Mouse (Mus musculus) mouse embryonic stem cell (cell line): ENCODE data around the gene Exosc1.
"Not testable (repeated sequence)": the region's sequence is repeated elsewhere in the genome, so short reads cannot be mapped to it uniquely, and the experiment has no call there.

ENCODE experiments used
- in situ Hi-C, 2 experiments: fragments of 300-500 bp; cut with MboI; formaldehyde crosslinking; loops; 1 replicate in 1 of 2; 3 replicates in 1 of 2; pipeline ENCODE4 v1.14.3; 2019 to 2020; ENCODE audit warnings: low sequenced_read_pairs in 2 of 2, low pct_unique_long_range_greater_than_20kb in 1 of 2, mixed read lengths in 1 of 2; ENCODE audit not compliant: unreplicated experiment in 1 of 2

Exosc1 gene

DNA sequence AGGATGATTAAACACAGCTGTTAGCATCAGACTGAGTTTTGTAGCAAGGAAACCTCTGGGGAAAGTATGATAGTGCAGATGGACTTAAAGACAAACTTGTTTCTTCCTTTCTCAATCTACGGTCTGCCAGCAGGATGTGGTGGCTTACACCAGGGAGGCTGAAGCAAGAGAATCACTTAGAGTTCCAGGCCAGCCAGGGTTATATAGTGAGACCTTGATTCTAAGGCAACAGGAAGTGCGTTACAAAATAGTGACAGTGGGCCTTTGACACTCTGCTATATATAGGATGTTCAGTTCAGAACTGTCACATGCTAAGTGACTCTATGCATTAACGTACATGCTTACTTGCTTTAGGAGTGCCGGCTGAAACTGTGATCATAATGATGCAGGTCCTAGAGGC lies 16.4 kb downstream of the Exosc1 start:
- in situ Hi-C loops, result no loop called here

DNA sequence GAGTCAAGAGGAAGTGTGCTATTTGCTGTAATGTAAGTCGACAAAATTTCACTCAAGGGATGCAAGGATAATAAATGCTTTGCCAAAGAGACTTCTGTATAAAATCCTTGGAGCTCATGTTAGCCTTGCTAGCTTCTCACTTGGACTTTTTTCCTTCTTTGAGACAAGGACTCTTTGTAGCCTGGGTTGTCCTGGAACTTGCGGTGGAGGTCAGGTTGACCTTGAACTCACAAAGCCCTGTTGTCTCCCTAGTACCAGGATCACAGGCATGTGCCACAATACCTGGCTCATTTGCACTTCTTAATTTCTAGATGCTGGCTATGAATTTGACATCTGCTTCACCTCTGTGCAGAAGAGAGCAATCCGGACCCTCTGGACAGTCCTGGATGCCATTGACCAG lies 17.9 kb downstream of the Exosc1 start:
- in situ Hi-C loops, result no loop called here

DNA sequence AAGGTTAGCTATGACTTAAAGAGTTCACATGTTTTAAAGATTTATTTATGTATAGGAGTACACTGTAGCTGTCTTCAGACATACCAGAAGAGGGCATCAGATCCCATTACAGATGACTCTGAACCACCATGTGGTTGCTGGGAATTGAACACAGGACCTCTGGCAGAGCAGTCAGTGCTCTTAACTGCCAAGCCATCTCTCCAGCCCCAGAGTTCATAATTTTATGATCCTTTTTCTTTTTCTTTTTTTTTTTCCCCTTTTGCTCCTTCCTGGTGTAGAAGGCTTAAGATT lies 18.7 kb downstream of the Exosc1 start:
- in situ Hi-C loops, result not testable (repeated sequence)

DNA sequence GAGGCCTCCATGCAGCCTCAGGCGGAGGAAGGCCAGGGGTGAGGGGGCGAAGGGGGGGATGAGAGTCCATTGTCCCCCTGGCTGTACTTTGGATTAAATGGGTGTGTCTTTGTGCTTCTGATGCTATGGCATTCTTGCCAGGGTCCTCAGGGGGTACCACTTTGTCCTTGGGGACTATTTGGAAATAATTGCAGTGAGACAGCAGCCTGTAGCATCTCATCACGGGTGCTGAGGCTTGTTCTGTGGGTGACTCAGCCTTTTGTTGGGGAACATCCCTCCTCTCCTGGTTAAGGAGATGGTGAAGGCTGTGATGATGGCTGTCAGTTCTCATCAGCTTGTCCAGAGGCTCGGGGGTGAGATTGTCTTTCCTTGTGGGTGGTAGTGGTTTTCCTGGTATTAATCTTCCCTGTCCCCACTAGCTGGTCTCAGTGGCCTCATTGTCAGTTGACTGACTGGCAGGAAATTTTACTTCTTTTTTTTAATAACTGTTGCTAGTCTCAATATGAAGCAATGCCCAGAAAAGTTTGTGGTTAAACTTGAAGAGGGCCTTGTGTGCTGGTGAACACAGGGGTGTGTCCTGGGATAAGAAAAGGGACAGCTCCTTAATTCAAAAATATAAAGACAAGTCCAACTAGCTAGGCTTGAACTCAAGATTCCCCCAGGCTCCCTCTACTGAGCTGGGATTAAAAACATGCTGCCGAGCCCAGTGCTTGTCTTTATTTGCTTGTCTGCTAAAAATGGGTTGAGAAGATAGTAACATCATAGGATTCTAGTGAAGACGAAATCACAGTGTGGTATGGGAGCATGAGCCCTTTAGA lies 19.2 kb downstream of the Exosc1 start:
- in situ Hi-C loops, result no loop called here

DNA sequence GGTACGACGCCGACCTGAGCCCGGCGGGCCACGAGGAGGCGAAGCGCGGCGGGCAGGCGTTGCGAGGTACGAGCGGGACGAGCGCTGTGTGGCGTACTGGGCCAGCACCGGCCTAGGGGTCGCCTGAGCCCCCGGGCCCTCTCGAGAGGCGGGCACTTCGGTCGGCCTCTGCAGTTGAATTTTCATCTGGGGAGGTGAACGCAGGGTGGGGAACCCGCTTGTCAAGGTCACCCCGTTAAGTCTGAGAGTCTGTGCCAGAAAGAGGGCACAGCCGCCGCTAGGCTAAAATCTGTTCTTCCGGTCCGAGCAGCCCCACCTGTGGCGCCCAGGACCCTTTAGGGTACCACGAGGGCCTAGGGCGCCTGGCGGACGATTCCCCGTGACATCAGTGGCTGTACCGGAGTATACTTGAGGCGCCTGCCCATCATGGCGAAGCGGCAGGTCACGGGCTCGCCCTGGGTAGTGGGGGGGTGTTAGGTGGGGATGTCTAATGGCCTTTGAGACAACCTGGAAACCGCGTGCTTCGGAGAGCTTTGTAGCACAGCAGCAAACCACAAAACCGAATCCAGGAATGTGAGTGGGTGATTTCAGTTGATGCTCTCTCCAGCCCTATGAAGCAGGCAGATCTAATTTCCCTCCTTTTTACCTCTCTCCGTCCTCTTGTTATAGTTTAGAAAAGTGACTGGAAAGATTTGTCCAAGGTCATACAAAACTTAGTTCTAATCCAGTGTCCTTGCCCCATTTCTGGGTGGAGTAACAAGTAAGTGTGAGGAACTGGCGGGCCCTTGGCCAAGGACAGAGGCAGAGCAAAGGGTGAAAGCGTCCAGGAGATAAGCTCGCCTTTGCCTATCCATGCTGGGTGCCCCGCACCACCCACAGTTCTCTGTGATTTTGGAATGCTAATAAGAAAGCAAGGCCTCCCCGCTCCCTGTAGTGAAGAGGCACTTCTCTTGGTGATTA lies 20.8 kb downstream of the Exosc1 start:
- in situ Hi-C loops, result no loop called here

DNA sequence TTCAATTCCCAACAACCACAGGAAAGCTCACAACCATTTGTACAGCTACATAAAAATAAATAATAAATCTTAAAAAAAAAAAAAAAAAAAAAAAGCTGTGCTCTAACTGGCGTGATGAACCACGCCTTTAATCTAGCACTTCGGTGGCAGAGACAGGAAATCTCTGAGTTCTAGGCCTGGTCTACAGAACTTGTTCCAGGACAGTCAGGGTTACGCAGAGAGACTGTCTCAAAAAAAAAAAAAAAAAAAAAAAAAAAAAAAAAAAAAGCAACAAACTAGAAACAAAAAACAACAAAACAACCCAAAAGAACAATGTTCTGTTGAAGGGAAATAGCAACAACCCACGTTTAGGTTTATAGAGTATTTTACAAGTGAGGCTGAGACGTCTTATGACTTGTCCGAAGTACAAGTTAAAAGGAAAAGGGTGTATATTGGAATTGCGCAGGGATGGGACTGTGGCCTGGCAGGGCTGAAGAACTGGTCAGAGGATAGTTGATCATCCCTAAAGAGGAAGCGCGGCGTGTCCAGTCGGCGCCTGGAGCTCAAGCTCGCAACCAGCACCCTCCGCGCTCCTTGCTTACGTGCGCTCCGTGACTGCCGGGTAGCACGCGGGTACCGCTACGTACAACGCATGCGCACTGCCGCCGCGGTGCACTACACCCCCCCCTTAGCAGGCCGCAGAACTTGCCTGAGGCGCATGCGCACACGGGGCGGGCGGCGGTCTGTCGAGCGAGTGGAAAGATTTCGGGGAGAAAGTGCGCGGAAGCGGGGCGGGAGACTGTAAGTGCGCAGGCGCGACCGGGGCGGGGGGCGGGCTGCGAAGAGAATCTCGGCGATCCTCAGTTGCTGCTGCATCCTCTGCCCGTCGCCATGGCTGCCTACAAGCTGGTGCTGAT lies 21.8 kb downstream of the Exosc1 start, which contains the start of gene Pgam1:
Gene Pgam1 (plus strand): TSS at position 746 of the 896 bp plus-strand sequence.
- in situ Hi-C loops, result no loop called here

DNA sequence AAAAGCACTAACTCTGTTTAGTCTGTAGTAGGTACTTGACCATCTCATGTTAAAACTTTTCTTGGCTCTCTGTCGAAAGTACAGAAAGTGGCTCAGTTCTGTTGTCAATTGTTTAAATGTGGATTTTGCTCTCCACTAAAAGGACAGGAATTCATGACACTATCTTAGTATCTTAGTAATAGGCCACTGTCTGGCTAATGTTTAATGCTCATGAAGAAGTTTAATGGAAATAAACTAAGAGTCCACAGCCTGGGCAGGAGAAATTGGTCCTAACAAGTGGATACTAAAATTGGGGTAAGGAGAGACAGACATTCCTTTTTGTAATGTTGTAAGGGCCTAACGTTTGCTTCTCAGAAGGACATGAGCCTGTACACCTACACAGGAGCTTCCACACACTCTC lies 22.8 kb downstream of the Exosc1 start:
- in situ Hi-C loops, result no loop called here

DNA sequence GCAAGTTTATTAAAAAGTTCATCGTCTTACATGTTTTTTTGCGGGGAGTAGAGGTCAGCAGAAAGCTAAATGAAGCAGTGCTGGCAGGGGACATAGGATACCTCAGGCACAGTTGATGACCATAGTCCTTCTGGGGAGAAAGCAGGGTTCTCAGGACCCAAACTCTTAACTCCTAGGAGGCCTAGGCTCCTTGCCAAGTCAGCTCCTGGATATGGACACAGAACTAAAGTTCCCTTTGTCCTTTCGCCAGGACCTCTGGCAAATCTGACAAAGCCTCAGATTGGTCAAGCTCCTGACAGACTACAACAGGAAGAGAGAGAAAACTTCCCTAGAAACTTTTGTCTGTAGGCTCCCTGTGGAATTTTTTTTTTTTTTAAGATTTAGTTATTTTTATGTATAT lies 24.5 kb downstream of the Exosc1 start:
- in situ Hi-C loops, result no loop called here

DNA sequence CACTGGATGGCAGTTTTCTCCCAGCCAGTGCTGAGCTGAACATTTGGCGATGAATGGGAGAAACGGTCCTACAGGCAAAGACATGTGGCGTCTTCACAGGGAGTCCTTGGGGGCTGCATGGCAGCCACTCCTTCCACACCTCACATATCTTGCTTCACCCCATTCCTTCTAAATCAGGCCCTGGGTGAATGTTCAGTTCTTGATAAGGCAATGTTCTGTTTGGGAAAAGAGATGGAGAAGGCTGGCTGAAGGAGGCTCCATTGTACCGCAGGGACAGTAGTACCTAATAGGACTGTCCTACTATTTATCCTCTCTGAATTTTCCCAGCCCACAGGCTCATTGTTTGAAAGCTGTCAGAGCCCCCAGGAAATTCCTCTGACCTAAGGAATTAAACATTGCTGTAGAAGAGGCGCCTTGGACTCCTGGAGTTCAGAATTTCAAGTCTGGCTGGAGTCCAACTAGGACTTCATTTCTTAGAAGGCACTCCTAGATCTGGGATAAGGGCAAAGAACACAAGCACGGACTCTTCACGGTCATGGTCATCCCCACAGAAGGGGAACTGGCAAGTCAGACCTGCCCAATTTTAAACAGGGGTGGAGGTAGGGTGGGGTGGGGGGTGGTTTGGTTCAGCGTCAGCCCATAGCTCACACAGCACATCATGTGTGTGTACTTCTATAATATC lies 26.0 kb downstream of the Exosc1 start:
- in situ Hi-C loops, result no loop called here

DNA sequence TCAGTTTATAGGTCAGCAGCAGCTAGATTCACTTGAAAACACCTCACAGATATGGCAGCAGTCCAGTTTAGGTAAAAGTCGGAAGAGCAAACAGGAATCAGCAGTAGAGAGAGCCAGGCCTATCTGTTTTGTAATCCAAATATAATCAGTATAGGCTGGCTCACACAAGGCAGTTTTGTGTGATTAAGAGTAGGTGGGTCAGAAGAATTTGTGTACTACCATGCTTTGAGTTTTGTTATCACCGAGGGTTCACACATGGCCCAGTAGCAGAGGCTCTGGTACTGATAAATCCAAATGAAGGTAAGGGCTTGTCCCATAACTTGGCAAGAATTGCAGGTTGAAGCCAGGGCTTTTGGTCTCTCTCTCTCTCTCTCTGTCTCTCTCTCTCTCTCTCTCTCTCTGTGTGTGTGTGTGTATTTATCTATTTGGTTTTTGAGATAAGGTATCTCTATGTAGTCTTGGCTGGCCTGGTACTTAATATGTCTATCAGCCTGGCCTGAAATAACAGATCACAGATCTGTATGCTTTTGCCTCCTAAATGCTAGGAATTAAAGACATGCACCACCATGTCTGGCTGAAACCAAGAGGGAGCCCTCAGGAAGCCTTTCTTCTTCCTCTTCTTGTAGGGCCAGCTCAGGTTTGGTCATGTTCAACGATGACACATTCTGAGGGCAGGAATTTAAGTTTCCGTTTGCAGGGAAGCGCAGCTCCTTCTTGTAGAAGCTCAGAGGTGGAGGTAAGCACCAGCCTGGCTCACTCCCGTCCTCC lies 26.7 kb downstream of the Exosc1 start:
- in situ Hi-C loops, result no loop called here

DNA sequence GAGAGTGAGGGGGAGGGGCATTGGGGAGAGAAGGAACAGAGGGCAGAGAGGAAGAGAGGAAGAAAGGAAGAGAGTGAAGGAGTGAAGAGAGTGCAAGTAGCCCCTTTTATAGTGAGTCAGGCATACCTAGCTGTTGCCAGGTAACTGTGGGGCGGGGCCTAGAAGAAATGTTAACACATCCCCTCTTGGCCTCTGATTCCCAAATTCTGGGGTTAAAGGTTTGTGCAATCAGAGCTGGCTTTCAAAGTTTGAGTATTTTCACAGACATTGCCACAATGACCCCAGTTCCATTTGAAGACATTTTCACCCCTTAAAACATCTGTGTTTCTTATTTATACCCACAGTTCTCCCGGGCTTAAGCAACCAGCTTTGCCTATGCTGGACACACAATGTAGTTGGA lies 28.0 kb downstream of the Exosc1 start:
- in situ Hi-C loops, result no loop called here

DNA sequence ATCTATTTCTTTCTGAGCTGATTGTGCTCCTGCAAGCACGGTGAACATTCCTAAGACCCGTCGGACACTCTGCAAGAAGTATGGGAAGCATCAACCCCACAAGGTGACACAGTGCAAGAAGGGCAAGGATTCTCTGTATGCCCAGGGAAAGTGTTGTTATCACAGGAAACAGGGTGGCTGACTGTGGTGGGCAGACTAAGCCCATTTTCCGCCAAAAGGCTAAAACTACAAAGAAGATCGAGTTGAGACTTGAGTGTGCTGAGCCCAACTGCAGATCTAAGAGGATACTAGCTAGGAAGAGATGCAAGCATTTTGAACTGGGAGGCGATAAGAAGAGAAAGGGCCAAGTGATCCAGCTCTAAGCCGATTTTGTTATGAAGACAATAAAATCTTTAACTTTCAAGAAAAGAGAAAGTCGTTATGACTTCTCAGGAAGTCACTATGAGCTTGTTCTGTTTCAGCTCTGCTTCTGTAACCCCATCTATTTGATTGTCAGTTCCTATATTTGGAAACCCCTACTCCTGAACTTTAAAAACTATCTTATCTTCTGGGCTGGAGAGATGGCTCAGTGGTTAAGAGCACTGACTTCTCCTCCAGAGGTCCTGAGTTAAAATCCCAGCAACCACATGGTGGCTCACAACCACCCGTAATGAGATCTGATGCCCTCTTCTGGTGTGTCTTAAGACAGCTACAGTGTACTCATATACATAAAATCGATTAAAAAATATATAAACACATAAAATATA lies 30.2 kb downstream of the Exosc1 start:
- in situ Hi-C loops, result no loop called here

DNA sequence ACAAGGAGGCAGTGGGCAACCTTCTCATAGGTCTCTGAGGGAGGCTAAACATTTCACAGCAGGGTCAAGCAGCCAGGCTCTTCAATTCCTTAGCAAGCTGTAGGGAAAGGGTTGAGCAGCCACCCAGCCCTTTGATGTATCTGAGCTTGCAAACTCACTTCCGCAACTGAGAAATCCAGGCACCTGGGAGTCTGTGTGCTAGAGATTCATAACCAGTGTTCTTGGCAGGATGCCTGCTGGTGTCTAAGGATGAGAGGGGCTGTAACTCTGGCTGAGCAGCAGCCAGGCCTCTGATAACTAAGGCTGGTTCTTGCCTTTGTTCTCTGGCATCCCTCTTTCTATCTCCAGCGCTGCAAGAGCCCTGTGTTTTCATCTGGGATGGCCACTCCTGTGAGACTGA lies 31.5 kb downstream of the Exosc1 start:
- in situ Hi-C loops, result no loop called here

DNA sequence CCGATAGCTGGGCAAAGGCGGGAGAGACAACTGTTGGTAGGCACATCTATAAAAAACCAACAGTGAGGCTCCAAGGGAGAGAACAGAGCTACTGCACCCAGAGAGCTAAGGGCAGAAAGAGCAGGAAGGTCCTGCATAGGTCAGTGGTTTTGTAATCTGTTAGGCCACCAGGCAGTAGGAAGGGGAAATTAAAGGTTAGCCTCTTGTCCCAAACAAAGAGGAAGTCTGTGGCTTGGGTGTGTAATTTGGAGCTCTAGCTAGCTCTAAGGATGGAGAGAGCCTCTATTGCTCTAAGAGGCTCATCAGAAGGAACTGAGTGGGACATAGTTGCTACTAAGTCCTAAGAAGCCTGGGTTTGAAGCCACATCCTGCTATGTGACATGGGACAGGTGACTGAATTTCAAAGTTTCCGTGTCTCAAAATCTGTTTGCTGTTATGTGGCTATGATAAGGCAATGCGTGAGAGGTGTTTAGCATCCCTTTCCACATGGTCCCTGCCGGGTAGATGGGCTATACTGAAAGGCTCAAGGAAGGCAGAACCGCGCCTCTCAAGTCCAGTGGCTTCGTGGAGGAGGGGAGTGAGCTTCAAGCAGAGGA lies 32.6 kb downstream of the Exosc1 start:
- in situ Hi-C loops, result no loop called here

DNA sequence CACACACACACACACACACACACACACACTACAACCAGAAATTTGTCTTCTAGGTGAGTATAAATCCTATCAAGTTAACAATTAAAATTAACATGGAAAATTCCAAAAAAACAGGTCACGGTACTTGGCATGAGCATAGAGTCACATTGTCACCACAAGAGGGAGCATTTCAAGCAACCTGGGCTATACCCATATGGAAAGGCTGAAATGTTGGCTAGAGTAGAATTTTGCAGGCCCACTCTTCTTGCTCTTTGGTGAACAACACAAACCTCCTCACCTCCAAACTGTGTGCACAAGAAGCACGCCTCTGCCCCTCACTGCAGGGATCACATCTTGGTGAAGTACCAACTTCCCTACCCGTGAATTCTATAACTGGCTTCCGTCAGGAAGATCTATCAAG lies 34.4 kb downstream of the Exosc1 start:
- in situ Hi-C loops, result no loop called here

DNA sequence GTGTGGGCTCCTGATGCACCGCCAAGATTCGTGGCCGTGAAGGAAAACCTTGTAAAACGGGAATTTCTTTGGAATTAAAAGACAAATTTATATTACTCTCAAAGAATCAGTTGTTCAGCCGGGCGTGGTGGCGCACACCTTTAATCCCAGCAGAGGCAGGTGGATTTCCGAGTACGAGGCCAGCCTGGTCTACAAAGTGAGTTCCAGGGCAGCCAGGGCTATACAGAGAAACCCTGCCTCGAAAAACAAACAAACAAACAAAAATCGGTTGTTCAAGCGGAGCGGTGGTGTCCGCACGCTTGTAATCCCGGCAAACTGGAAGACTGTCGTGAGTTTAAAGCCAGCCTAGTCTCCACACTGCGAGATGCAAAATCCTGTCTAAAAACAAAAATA lies 36.9 kb downstream of the Exosc1 start:
- in situ Hi-C loops, result no loop called here
